Mouse (Mus musculus) urinary bladder, postnatal 4 days (tissue): Measurements from ENCODE around the gene Ankrd44.

ENCODE experiments used
- DNase-seq, 2 experiments: peaks; one replicate each; pipeline ENCODE4 v3.0.0; 2021 to 2022; ENCODE audit warnings: low spot score in 2 of 2

The Ankrd44 gene

GRCm38 (mm10) chr1:54707036-54707887 is 218.9 kb downstream of the Ankrd44 start:
- no peak for DNase-seq

- no peak for DNase-seq
These were observed 219.6 kb downstream of the Ankrd44 start for GRCm38 (mm10) chr1:54706621-54707020.

- DNase-seq: no peak
These were observed 222.7 kb downstream of the Ankrd44 start for GRCm38 (mm10) chr1:54703466-54703865.

GRCm38 (mm10) chr1:54702918-54703317 is 223.3 kb downstream of the Ankrd44 start:
- DNase-seq: no peak

- no peak for DNase-seq
These were observed 230.8 kb downstream of the Ankrd44 start for GRCm38 (mm10) chr1:54695396-54695795.

- no peak for DNase-seq
These were observed 234.4 kb downstream of the Ankrd44 start for GRCm38 (mm10) chr1:54691824-54692223.

- DNase-seq: no peak
These were observed 235.8 kb downstream of the Ankrd44 start for GRCm38 (mm10) chr1:54690291-54690965.

GRCm38 (mm10) chr1:54688441-54688840 is 237.7 kb downstream of the Ankrd44 start:
- DNase-seq: no peak

GRCm38 (mm10) chr1:54684316-54684715 is 241.9 kb downstream of the Ankrd44 start:
- no peak for DNase-seq

- no peak for DNase-seq
These were observed 246.6 kb downstream of the Ankrd44 start for GRCm38 (mm10) chr1:54679556-54679955.

- no peak for DNase-seq
These were observed 248.2 kb downstream of the Ankrd44 start for GRCm38 (mm10) chr1:54678037-54678436.

- no peak for DNase-seq
These were observed 250.7 kb downstream of the Ankrd44 start for GRCm38 (mm10) chr1:54675478-54675877.

GRCm38 (mm10) chr1:54667991-54668390 is 258.2 kb downstream of the Ankrd44 start:
- DNase-seq: no peak

- no peak for DNase-seq
These were observed 260.4 kb downstream of the Ankrd44 start for GRCm38 (mm10) chr1:54665582-54666405.

- DNase-seq: no peak
These were observed 261.1 kb downstream of the Ankrd44 start for GRCm38 (mm10) chr1:54665095-54665494.

- no peak for DNase-seq
These were observed 265.5 kb downstream of the Ankrd44 start for GRCm38 (mm10) chr1:54660674-54661073.

GRCm38 (mm10) chr1:54658558-54658957 is 267.6 kb downstream of the Ankrd44 start:
- DNase-seq: no peak

- no peak for DNase-seq
These were observed 277.9 kb downstream of the Ankrd44 start for GRCm38 (mm10) chr1:54648237-54648636.

GRCm38 (mm10) chr1:54647335-54647745 is 278.8 kb downstream of the Ankrd44 start:
- no peak for DNase-seq

GRCm38 (mm10) chr1:54640184-54640795 is 285.9 kb downstream of the Ankrd44 start:
- DNase-seq: no peak

- DNase-seq: no peak
These were observed 286.6 kb downstream of the Ankrd44 start for GRCm38 (mm10) chr1:54639506-54640078.
